Mouse (Mus musculus): Measurements from ENCODE around the gene Cers3.

The Cers3 gene

DNA sequence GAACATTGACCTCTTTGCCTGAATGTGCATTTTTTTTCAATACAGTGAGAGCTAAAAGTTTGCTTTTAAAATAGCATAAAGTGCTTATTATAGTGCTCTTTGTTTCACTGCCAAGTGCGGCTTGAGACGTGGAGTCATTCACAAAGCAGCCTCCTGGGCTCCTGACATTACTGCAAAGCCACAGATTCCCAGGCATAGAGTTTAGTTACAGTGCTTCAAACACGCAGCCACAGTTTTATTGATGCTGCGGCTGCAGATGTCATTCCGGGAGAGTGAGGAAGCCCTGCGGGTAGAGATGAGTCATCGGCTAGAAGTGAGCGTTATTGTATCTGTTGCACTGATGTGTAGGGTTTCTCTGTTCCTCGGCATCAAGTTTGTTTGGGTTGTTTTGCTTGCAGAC lies 69.4 kb downstream of the Cers3 start:
- CTCF ChIA-PET, result no interaction called here

DNA sequence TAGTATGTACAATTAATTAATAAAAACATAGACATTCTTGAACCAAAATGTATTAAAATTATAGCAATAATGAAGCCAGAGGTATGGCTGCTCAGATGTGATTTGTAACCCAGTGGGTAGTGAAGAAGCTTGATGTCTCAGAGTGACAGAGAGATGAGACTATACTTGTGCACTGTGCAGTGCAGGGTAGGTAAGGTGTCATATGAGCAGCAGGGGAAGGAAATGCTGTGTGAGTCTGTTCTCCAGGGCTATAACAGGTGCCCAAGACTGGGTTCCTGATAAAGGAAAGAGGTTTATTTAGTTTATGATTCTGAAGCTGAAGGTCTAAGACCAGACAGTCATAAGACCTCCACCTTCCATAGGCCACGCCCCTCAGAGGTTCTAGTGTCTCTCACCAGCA lies 69.9 kb downstream of the Cers3 start:
- CTCF ChIA-PET, result interaction anchor here in 1 of 4 experiments (0.7 kb wide), 1 partner anchor 382 kb away, joined by 3 read pairs; no protein-coding TSS in a partner anchor
- POLR2A ChIA-PET, result no interaction called here

More for the DNA sequence above, 69.4 kb downstream of the Cers3 start:
- POLR2A ChIA-PET, result no interaction called here

DNA sequence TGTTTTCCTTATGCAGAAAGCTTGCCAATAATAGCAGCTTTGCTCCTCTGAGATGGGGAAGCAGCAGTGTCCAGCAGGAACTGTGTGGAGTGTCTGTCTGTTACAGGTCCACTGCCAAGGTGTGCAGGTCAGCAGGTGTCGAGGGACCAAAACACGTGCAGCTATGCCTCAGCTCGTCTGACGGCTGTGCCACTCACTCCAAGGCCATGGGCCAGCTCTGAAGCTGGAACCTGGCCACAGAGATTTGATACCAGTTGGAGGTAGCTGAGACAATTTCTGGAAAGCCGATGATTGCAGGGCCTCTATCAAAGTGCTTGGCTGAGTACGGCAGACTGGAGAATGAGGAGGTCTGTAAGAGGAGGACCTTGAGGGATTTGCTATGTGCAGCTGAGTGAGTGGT lies 72.2 kb downstream of the Cers3 start:
- CTCF ChIA-PET, result interaction anchor here in 1 of 4 experiments (1.4 kb wide), 1 partner anchor 24 kb away, joined by 3 read pairs; the partner anchor contains the start of gene Adamts17
- POLR2A ChIA-PET, result interaction anchor here in 1 of 4 experiments (0.6 kb wide), 1 partner anchor 25 kb away, joined by 4 read pairs; no protein-coding TSS in a partner anchor

DNA sequence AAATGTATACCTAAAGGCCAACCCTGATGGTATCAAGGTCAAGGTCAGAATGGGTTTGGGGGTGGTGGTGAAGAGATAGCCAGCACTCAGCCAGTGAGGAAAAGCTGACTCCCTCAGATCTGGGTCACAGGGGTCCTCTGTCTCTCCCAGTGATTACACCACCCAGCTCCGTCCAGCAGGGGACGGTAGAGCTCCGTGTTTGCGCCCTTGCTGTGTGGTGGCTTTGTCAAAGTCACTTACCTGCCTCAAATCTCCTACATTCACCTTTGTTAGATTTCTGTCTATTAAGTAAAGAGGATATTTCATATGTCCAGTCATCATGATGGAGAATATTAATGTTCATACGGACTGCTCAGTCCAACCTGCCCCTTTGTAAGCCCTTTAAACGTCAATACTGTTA lies 76.7 kb downstream of the Cers3 start:
- ChIA-PET POLR2A (interaction anchor here in 1 of 4 experiments (0.5 kb wide), 1 partner anchor 438 kb away, joined by 4 read pairs; no protein-coding TSS in a partner anchor), CTCF (interaction anchor here (0.5 to 1.5 kb wide), 15 partner anchors 9 to 940 kb away, joined by 3 to 18 read pairs (median 4); partner anchors contain the start of genes Adamts17 (in 1 of the 4) and Synm (in 1 of the 4))

DNA sequence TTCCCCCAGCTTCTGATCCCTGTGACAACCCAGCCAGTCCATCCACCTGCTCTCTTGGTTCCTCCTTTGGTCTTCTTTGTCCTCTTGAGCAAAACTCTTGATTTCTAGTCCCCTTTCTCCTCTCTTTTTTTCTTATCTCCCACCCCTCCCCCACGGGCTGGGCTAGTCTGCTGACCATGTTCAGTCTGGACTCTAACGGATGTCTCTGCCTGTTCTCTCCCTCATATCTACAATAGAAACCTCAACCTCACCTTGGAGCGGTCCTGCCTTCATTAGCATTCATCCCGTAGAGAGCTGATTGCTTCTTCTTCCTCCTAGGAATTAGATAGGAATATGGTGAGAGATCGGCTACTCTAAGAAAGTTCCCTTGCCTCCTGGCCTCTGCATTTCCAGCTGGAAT lies 87.5 kb downstream of the Cers3 start:
- POLR2A ChIA-PET, result interaction anchor here in 2 of 4 experiments (0.6 to 1.2 kb wide), 3 partner anchors 9 to 1265 kb away, joined by 3 read pairs; partner anchors contain the start of gene Adamts17 (in 1 of the 2)

DNA sequence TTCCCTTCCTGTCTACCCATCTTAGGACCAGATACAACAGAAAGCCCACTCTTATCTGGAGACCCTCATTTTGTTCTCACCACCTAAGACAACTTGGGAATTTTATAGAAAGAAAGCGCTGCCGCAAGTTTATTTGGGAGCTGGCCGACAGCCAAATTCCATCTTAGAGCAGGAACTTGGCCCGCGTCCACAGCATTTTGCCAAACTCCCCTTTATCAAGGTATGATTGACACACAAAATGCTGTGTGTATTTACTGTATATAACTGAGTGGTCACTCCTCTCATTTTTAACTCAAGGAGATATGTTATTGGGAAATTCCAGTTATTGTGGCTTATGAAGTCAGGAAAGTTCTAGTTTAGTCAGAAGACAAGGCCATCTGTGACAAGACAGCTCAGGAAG lies 88.0 kb downstream of the Cers3 start:
- ChIA-PET POLR2A (interaction anchor here in 2 of 4 experiments (0.6 to 1.2 kb wide), 2 partner anchors 9 to 692 kb away, joined by 3 read pairs; partner anchors contain the start of gene Adamts17 (in 1 of the 2)), CTCF (interaction anchor here in 1 of 4 experiments (0.7 kb wide), 1 partner anchor 176 kb away, joined by 3 read pairs; no protein-coding TSS in a partner anchor)

More for the DNA sequence above, 87.5 kb downstream of the Cers3 start:
- CTCF ChIA-PET, result no interaction called here

DNA sequence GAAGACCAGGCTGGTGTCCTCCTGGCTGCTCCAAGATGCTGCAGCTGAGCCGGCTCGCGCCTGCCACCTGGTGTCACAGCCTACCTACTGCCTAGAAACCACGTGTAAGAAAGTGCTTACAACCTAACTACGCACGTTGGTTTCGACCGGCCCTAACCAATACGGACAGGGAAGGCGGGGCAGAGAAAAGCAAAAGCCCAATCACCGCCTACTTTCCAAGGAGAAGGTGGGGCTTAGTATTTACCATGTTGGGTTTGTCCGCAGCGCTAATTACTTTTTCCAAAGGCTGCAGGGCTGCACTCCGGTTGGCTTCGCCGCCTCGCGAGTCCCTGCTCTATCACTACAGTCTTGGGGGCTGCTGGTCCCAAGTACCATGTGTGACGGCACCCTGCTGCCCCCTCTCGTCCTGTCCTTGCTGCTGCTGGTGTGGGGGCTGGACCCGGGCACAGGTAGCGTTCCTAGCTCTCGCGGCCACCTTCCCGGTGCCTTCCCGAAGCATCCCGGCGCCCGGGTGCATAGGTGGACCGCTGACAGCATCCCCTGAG lies 96.2 kb downstream of the Cers3 start, which contains the start of gene Adamts17:
Gene Adamts17, plus strand, starts transcription at position 273 of the 545 bp plus-strand sequence.
- ChIA-PET POLR2A (interaction anchor here in 2 of 4 experiments (1.3 to 1.4 kb wide), 2 partner anchors 8 to 50 kb away, joined by 3 read pairs; no protein-coding TSS in a partner anchor), CTCF (interaction anchor here in 3 of 4 experiments (0.5 to 2.3 kb wide), 16 partner anchors 12 to 848 kb away, joined by 3 to 17 read pairs (median 4); no protein-coding TSS in a partner anchor)

DNA sequence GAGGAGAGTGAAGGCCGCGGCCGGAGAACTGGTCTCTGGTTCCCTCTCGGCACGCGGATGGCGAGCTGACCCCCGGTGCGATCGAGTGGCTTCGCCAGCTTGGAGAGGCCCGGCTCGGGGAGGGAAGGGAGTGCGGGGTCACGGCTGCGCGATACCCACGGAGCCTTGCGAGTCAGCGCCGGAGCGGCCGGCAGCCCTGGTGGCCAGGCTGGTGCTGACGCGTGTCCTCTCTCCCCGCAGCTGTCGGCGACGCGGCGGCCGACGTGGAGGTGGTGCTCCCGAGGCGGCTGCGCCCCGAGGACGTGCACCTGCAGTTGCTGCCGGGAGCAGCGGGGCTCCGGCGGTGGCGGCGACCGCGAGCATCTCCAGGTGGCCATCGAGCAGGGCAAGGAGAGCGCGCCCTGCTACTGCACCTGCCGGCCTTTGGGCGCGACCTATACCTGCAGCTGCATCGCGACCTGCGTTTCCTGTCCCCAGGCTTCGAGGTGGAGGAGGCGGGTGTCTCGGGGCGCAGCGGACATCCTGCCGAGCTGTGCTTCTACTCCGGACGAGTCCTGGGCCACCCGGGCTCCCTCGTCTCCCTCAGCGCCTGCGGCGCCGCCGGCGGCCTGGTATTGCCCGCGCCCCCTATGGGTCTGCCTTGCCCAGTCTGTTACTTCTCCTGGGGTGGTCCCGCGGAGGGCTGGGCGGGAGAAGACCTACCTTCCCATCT lies 96.9 kb downstream of the Cers3 start:
- POLR2A ChIA-PET, result interaction anchor here in 2 of 4 experiments (1.3 to 1.4 kb wide), 2 partner anchors 9 to 50 kb away, joined by 3 read pairs; no protein-coding TSS in a partner anchor
- CTCF ChIA-PET, result interaction anchor here in 3 of 4 experiments (0.7 to 2.3 kb wide), 16 partner anchors 12 to 792 kb away, joined by 3 to 17 read pairs (median 4); no protein-coding TSS in a partner anchor

DNA sequence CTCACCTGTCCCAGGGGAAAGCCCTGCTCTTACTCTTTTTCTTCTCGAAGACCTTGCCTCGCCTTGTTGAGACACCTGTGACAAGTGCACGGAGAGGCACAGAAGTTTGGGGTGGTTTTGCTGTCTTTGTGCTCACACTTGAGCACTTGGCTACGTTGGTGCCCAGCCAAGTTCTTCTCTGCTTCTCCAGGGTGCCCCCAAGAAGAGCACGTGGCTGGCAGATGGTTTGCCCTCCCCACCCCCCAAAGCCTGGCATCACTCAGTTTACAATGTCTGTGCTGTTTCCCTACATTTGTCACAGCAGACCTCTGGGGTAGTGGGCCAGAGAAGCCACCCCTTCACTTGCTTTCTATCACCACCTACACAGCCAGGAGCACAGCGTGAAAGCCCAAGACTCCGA lies 97.9 kb downstream of the Cers3 start:
- POLR2A ChIA-PET, result interaction anchor here in 1 of 4 experiments (1.2 kb wide), 1 partner anchor 358 kb away, joined by 4 read pairs; no protein-coding TSS in a partner anchor
- CTCF ChIA-PET, result interaction anchor here in 3 of 4 experiments (0.5 to 2.3 kb wide), 8 partner anchors 16 to 1368 kb away, joined by 3 to 17 read pairs (median 5); no protein-coding TSS in a partner anchor

DNA sequence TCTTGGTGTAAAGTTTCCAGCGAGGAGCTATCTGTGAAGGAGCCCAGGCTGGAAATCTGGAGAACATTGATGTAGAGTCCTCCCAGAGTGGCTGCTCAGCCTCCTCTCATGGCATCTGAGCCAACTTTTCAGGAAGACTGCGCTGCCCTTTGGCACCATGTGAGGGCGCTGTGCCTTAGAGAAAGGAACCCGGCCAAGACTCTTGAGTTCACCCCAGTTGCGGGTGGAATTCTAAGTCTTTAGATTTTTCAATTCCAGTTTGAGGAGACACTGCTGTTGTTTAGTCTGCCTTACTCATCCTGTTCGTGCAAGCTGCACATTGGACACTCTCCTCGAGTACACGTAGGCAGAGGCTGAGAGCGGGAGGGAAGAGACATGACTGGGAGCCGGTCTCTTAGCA lies 98.7 kb downstream of the Cers3 start:
- POLR2A ChIA-PET, result interaction anchor here in 2 of 4 experiments (0.6 to 1.2 kb wide), 2 partner anchors 180 to 358 kb away, joined by 3 to 4 read pairs; no protein-coding TSS in a partner anchor
- CTCF ChIA-PET, result interaction anchor here (0.5 to 2.2 kb wide), 13 partner anchors 11 to 789 kb away, joined by 3 to 16 read pairs (median 4); partner anchors contain the start of genes Asb7 (in 1 of the 4) and Lins1 (in 1 of the 4)

DNA sequence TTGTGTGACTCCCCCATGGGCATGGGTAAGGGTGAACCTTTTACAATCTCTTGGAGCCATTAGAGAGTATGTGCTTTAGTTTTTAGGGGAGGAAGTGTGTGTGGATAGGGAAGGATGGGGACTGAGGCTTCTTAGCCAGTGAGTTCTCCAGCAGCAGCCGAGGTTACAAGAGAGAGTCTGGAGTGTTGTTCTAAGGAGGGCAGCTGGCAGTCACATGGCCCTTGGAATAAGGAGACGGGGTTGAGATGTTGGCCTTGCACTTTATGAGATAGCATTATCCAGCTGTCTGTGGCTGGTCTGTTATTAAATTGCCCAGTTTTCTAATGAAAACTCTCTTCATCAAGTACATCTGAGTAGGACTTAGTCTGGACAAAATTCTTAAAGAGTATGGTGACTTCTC lies 100.5 kb downstream of the Cers3 start:
- ChIA-PET CTCF (interaction anchor here in 2 of 4 experiments (0.7 to 2.2 kb wide), 3 partner anchors 355 to 783 kb away, joined by 6 to 16 read pairs (median 11); no protein-coding TSS in a partner anchor), POLR2A (no interaction called here)

DNA sequence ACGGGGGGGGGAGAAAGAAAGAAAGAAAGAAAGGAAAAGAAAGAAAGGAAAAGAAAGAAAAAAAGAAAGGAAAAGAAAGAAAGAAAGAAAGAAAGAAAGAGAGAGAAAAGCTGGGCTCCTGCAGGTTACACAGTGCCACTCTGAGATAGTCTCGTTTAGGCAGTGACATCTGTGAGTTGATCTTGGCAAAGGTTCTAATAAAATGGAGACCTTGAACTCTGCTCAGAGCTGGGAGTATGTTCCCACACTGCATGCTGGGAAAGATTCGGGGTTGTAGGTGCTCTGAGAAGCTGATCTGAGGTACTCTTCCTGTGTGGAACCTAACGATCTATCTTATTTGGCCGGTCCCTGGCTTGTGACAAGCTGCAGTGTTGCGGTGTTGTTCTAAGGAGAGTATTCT lies 103.3 kb downstream of the Cers3 start:
- ChIA-PET POLR2A (interaction anchor here in 1 of 4 experiments (0.6 kb wide), 1 partner anchor 1012 kb away, joined by 6 read pairs; no protein-coding TSS in a partner anchor), CTCF (interaction anchor here in 1 of 4 experiments (1.4 to 1.7 kb wide), 2 partner anchors 352 to 783 kb away, joined by 3 to 5 read pairs; no protein-coding TSS in a partner anchor)

DNA sequence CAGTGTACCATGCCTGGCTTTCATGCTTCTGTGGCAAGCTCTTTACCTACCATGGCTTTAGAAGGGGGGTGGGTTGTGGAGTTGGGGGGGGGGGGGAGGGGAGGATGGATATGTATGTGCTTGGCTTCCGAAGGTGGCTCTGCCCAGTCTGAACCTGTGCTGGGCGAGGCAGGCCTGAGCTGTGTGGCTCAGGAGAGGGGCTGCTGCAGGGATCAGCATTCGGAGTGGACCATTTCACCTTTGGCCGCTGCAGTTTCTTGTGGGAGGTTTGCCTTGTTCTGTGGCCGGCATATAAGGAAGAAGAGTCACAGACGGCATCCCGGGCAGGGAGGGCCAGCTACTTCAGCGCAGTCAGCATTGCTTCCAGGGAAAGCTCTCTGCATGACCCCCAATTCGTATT lies 104.0 kb downstream of the Cers3 start:
- POLR2A ChIA-PET, result interaction anchor here in 1 of 4 experiments (0.6 kb wide), 1 partner anchor 1012 kb away, joined by 6 read pairs; no protein-coding TSS in a partner anchor
- CTCF ChIA-PET, result interaction anchor here in 2 of 4 experiments (0.7 to 1.7 kb wide), 2 partner anchors 550 to 782 kb away, joined by 5 to 8 read pairs; no protein-coding TSS in a partner anchor

DNA sequence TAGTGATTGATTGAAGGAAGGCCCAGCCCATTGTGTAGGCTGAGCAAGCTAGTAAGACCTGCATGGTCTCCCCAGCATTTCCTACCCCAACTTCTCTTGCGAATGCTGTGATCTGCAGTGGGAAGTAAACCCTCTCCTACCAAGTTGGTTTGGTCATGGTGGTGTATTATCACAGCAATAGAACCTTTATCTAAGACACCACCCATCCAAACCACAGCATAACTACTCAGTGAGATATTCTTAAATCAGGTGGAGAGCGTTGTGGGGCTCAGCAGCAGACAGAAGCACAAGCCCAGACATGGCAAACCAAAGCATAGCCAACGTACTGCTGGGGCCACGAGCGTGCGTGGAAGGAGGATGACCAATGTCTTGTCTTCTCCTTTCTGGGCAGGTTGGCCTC lies 106.0 kb downstream of the Cers3 start:
- POLR2A ChIA-PET, result no interaction called here

DNA sequence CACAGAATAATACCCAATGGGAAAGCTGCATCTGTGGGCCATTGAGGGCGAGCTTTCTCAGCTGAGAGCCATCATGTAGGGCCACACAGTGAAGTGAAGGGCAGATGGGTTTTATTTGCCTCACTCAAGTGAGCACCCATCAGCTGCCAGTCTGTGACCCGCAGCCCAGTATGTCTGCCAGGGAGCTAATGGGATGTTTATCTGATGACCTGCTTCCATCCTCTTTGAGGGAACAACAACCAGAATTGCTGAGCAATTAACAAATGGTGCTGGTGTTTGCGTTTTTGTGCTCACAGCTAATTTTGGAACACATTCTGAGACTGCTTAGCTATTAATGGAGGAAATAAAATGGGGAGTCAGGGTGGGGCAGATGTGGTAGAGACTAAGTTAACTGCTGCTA lies 108.9 kb downstream of the Cers3 start:
- ChIA-PET CTCF (interaction anchor here in 2 of 4 experiments (0.8 to 1.6 kb wide), 2 partner anchors 9 to 13 kb away, joined by 4 read pairs; partner anchors contain the start of gene Adamts17 (in 1 of the 2)), POLR2A (no interaction called here)

More for the DNA sequence above, 106.0 kb downstream of the Cers3 start:
- CTCF ChIA-PET, result no interaction called here

DNA sequence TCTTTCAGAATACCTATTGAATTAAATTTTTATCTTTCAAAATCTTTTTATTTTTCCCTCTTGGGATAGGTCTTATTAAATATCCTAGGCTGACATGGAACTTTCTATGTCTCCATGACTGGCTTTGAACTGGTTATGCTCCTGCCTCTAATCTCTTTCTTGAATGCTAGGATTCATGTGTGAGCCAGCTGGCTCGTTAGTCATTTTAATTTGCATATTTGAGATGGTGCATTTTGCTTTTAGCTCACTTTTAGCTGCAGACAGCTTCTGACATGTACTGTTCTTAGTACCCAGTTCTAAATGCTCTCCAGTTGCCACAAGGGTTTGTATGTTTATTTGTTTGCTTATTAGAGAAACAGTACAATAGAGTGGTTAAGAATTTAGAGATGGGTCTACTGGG lies 114.3 kb downstream of the Cers3 start:
- ChIA-PET CTCF (no interaction called here), POLR2A (no interaction called here)

DNA sequence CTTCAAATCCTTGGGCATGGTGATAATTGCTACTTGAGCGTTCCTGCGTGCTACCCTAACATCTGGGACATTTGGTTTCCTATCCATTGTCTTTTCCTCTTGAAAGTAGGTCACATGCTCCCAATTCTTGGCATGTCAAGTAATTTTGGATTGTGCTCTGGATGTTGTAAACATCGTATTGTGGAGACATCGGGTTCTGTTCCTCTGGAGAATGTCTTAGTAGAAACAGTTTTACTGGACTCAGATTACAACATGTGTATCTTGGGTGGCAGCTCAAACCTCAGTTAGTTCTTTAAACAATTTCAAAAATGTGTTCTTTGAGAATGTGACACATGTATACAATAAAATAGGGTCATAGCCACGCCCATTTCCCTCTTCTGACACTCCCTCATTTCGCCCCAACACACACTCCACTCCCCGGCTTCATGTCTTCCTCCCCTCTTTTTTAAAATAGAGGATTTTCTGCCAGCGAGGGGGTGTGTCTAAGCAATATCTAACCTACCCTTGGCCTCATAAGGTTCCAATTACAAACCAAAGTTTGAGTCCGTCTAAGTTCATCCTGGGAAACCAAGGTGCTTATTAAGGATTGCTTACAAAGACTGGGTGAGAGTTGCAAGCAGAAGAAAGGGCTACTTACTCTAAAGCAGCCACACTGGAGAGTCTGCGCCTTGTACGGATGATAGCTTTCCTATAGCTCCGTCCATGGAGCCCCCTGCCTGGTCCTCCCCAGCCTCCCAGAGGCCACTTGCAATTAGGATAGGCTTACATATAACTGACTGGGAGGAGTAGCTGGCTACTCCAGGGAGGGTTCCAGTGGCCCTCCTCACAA lies 115.2 kb downstream of the Cers3 start:
- ChIA-PET CTCF (no interaction called here), POLR2A (no interaction called here)

DNA sequence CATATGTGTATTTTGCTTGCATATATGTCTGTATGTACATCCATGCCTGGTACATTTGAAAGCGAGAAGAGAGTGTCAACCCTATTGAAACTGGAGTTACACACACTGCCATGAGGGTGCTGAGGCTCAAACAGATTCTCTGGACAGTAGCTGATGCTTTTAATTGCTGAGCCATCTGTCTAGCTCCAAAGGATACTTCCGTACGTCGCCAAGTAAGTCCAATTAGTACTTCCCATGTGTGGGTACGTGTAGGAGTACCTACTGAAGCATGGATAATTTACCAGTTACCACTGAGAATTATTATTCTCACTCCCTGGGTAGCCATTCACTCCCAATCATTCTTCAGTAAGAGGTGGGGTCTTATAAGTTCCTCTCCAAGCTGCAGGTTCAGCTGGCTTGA lies 115.9 kb downstream of the Cers3 start:
- POLR2A ChIA-PET, result no interaction called here
- CTCF ChIA-PET, result interaction anchor here in 1 of 4 experiments (0.6 kb wide), 1 partner anchor 919 kb away, joined by 4 read pairs; no protein-coding TSS in a partner anchor

Data from embryonic stem cell, embryonic (primary cell).